Mouse (Mus musculus) gastrocnemius, postnatal 25 days (tissue): ENCODE results near the gene Plekha3. TPM values are rescaled to one million over a fixed set of nuclear protein-coding genes. Genes with fewer than 3 reads are reported as not detected.

ENCODE experiments used
- DNase-seq: peaks from one replicate; pipeline ENCODE4 v3.0.0; 2022
- long read RNA-seq, 2 experiments: library from polyadenylated mRNA; stranded (forward); transcript quantifications; one replicate each; pipeline ENCODE4 v2.0.0; 2021
- total RNA-seq, 2 experiments: library from RNA; stranded (reverse); gene quantifications; 1 replicate in 1 of 2; 2 replicates in 1 of 2; pipeline ENCODE4 v1.2.3; 2021

Plekha3 gene
- 1 to 10 TPM; 7.5 to 8.1 TPM for total RNA-seq
- long read RNA-seq, experiment 1, transcript Plekha3-201 (8 exons, 2,534 nt) = major isoform, 5 of 7 reads
- long read RNA-seq, experiment 1, partial matches to known transcripts = 1 of 7 reads
- long read RNA-seq, experiment 1, other reads (novel, unspliced or antisense) = 1 of 7 reads
- long read RNA-seq, experiment 2, transcript Plekha3-201 (8 exons, 2,534 nt) = major isoform, 9 of 10 reads
- long read RNA-seq, experiment 2, partial matches to known transcripts = 0 of 10 reads
- long read RNA-seq, experiment 2, other reads (novel, unspliced or antisense) = 1 of 10 reads

- peak; percentile 84 for DNase-seq
Measured at GRCm38 (mm10) chr2:76674725-76675427, at the start of gene Plekha3. Gene Plekha3, plus strand, starts transcription at chr2:76675281.

DNA sequence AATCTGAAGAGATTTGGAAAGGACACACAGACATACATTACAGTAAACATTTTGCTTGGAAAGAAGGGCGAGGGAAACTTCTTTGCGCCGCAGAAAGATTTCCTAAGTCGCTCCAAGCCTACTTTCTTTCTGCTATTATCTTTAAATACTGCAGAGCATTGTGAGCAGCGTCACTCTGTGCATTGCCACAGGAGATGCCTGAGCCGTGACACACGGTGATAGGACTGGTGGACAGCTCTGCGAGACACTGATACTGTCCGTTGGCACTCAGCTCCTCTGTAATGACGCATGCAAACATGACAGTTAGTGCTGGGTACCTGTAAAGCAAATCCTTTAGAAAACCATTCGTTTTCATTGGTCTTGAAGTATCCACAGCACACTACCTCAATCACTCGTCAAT is 44.8 kb upstream of the Plekha3 start:
- DNase-seq = no peak

DNA sequence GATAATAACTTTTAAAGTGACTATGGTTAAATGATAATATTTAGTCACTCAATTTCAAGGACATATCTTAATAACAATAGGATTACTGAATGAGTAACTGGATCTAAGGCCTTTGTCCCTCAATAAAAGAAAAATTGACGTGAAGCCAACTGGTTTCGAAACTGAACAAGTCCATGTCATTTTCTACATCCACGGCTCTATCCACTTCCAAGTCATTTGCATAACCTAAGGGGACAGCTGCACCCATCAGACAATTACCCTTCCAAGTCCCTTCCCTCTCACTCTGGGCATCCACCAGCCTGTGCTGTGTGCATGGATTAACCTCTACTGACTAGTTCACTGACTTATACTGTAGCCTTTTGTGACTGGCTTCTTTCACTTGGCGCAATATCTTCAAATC is 43.5 kb upstream of the Plekha3 start:
- no peak for DNase-seq

- no peak for DNase-seq
Measured at GRCm38 (mm10) chr2:76639637-76640036, 35.4 kb upstream of the Plekha3 start.

- DNase-seq = no peak
Measured at GRCm38 (mm10) chr2:76643801-76644200, 31.3 kb upstream of the Plekha3 start.

DNA sequence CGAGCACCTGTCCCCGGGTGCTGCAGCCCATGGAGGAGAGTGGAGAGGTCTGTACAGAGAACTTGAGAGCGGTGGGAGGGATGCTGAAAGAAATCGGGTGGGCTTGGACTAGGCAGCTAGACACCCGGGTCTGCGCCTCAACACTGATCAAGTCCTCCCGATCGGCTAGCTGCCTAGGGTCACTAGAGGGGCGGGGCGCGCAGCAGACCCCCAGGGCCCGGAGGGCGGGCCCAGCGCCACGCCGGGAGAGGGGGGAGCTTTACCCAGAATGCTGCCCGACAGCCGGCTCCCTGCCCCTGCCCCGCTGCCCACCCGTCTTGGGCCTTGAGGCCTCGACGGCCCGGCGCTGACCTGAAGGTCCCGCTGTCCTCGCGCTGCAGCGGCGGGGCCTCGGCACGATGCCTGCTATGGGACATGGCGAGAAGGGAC is 27.6 kb upstream of the Plekha3 start:
- no peak for DNase-seq

- DNase-seq = peak; percentile 97
Measured at GRCm38 (mm10) chr2:76647883-76648570, 27.1 kb upstream of the Plekha3 start, which contains the start of the genes Prkra and Pjvk. Gene Prkra, minus strand, starts transcription at chr2:76648015. Gene Pjvk, plus strand, starts transcription at chr2:76648476.

GRCm38 (mm10) chr2:76648666-76649141 is 26.4 kb upstream of the Plekha3 start:
- no peak for DNase-seq

DNA sequence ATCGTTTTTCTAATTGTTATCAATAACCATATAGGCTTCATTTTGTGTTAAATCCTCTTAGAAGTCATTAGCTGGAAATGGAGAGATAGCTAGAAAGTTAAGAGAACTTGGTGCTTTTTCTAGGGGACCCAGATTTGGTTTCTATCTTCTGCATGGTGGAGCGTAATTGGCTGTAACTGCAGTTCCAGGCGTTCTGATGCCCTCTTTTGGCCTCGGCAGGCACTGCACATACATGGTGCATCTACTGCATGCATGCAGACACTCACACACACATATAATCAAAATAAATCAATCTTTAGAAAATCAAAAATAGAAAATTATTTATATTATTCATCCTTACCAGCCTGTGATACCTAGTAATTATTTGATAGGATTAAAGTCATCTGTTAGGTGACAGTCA is 22.0 kb upstream of the Plekha3 start:
- no peak for DNase-seq

DNA sequence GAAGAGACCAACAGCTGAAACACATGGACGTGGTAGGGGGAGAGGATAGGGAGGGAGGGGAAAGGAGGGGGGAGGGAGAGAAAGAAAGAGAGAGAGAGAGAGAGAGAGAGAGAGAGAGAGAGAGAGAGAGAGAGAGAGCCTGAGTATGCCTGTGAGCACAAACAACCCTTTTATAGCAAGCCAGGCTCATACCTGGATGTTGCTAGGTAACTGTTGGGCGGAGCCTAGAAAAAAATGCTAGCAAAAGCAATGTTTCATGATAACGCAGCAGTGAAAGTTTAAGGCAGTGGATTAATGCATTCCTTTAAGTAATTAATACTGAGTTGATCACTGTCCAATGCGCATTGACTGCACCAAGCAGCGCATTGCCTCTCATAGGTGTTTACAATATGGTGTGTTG is 20.4 kb upstream of the Plekha3 start:
- DNase-seq = no peak

GRCm38 (mm10) chr2:76655444-76655843 is 19.6 kb upstream of the Plekha3 start:
- no peak for DNase-seq

DNA sequence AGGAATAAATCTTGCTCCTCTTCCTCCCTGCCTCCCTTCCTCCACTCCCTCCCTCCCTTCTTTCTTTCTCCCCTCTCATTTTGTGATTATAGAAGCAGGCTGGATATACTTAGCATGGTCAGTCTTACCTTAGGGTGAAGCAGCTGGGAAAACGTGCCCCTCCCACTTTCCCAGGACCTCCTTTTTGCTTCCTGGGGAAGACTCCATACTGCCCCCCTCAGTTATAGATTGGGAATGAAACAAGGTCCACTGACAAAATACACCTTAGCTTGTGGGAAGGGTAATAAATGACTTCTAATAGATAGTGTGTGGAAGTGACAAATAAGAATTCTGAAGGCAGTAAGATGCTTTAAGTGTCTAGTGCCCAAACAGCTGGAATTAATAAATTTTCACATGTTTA is 19.1 kb upstream of the Plekha3 start:
- no peak for DNase-seq

DNA sequence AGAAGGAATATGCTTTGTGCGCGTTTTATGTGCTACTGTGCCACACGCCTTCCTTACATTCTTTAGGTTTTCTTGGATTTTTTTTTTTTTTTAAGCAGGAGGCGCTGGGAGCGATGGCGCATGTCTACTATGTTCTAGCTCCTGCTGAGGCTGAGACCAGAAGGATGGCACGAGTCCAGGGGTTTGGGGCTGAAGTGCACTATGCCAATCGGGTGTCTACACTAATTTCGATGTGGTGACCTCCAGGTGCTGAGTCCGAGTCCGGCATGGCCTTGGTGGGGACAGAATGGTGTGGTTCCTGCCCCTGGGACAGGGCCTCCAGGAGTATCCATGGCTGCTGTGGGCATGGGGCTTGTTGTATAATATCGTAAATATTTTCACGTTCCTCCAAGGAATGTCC is 16.5 kb upstream of the Plekha3 start:
- no peak for DNase-seq

DNA sequence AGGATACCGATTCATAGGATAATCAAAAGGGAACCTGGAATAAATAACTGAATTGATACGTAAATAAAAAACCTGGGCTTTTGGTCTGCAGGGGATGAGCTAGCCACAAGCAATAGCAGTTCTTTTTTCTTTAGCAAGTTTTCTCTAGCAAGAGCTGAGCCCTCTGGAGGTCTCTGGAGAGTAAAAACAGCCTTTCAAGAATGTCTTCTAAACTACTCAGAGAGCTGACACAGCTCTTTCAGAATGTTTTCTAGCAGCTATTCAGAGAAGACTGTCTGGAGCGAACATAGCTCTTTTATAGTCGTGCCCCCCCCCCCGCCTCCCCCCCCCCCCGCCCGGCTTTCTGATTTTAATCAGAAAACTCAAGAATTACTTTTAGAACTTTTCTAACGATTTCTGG is 15.7 kb upstream of the Plekha3 start:
- DNase-seq = no peak

- no peak for DNase-seq
Measured at GRCm38 (mm10) chr2:76665531-76665930, 9.6 kb upstream of the Plekha3 start.

DNA sequence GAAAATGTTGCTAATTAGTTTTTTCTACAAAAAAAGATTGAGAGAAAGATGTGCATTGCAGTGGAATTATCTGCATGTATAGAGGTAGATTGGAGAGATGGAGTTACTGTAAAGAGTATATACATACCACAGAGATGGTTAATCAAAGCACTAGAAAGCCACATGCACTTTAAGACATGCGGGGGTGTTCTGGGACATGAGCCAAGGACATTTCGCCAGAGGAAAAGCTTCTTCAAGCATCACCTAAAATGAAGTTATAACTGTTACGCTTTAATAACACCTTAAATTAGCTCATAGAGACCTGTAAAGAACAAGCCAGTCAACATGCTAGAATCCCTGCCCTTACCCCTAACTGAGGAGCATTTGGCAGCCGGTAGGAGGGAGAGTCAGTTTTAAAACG is 7.9 kb upstream of the Plekha3 start:
- no peak for DNase-seq

GRCm38 (mm10) chr2:76671641-76672040 is 3.4 kb upstream of the Plekha3 start:
- DNase-seq = no peak

- no peak for DNase-seq
Measured at GRCm38 (mm10) chr2:76672134-76672745, 2.8 kb upstream of the Plekha3 start.

DNA sequence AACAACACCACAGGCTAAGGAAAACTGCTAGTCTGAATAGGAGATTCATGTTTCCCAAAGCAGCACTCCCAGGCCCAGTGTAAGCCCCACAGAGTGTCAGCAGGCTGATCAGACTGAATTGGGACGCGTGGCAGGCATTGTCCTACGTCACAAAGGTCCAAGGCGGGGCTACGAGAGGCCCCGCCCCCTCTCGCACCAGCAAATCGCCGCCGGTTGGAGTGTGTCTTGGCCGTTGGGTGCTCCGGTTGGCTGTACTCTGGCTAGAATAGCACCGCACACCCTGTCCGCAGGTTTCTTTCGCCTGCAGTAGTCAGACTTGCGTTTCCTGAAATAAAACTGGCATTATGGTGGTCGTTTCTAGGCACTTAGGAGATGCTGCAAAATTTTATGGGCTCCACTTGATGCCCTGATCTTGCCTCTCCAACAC is 2.1 kb upstream of the Plekha3 start, which contains the start of gene Fkbp7:
TSS of gene Fkbp7 (minus strand) at position 151 of the 427 bp plus-strand sequence.
- peak; percentile 92 for DNase-seq

DNA sequence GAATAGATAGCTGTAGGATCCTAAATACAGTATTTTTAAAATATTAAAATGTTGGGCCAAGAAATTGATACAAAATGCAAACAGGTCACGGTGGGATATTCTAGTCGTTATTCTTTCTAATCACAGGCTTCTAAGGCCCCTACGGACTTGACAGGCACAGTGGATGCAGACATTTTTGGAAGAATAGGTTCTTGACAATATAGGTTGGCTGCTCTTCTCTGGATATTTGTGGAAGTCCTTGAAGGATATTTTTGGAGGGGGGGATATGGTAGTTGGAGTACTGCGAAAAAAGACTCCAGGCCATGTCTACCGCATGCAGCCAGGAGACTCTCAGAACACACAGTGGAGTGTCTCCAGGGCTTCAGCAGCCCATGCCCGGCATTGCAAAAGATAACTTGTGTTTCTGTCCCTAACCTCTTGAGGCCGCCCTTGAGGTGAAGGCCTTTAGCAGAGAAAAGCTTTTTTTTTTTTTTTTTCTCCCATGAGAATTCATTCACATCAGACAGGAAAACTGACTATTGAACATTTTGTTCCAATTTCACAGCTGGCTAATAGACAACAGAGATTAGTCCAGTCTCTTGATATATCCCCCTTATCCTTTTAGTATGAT is 1.5 kb upstream of the Plekha3 start:
- peak; percentile 31 for DNase-seq

DNA sequence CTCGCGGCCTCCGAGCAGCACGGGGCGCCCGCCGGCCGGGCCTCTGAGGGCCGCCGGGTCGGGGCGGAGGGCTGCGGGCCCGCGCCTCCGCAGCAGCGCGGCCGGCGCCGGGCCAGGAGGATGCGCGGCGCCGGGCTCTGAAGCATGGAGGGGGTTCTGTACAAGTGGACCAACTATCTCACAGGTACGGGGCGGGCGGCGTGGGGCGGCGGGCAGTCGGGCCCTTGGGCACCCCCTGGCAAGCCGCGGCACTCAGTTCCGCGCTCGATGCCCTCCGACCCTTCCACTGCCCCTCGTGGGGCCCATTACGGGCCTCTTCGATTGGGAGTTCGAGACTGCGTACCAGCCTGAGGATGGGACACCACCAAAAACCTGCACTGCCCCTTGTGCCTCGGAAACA is 370 bp downstream of the Plekha3 start:
- no peak for DNase-seq

DNA sequence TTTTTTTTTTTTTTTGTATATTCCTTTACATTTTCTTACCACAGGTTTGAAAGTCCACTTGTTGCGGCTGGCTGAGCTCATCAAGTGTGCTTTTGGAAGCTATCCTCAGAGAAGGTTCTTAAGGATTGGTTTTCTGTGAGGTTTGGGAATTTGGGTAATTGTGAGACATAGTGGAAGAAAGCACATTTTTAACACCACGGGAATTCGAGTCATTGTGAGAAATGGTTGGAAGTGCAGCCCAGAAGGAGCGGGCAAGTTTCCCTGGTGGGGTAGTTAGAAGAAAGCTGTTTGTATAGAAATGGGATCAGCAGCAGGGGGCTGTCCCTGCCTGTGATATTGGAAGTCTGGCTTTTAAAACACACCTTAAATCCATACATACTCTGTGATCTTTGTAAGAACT is 868 bp downstream of the Plekha3 start:
- DNase-seq = no peak
